Comparison of ENCODE assay signal across 7 mouse cellular contexts in genomic region chr7:30859635-30860402, GRCm38 (mm10). TPM values are rescaled to one million over a fixed set of nuclear protein-coding genes. Genes with fewer than 3 reads are reported as not detected.
A peak's percentile ranks its signal among the peaks of the same experiment; 100 is the strongest.
DNase-seq lines count a peak whose midpoint lies in the region; ATAC-seq and TF ChIP-seq lines count a peak whose summit lies in the region.

No protein-coding gene starts in this region.

- H3K9me3 ChIP-seq in ES-E14 (ENCODE audit: control insufficient read depth, insufficient read depth, low read depth, low read length), result no peaks in the 10 kb centered on the region
- no peaks in the 10 kb centered on the region for H3K9me3 ChIP-seq in embryonic facial prominence, embryonic 15.5 days (replicated peaks)
- no peaks in the 10 kb centered on the region for H3K9me3 ChIP-seq in hindbrain, embryonic 12.5 days (replicated peaks)

- peaks cover 0 to 14% of the 10 kb centered on the region in 2 experiments; a peak in 1 of 4 replicates for H3K4me1 ChIP-seq in ES-E14 (ENCODE audit: control insufficient read depth in 2 of 2, insufficient read depth in 2 of 2, low read length in 2 of 2, poor library complexity in 1 of 2)
- H3K4me1 ChIP-seq in embryonic facial prominence, embryonic 15.5 days, result no peaks in the 10 kb centered on the region
- H3K4me1 ChIP-seq in hindbrain, embryonic 12.5 days, result no peaks in the 10 kb centered on the region

- H3K4me3 ChIP-seq in ES-E14 (ENCODE audit: insufficient read depth in 1 of 2, low read depth in 1 of 2, low read length in 2 of 2, poor library complexity in 1 of 2, severe bottlenecking in 1 of 2), result peak overlapping the region; percentile 20 to 41; a peak in 1 of 4 replicates
- peak overlapping the region; percentile 34 for H3K4me3 ChIP-seq in embryonic facial prominence, embryonic 15.5 days (replicated peaks)
- H3K4me3 ChIP-seq in hindbrain, embryonic 12.5 days, result peak overlapping the region; percentile 23

- 10% methylated on average over 15 of the region's 16 CpGs for WGBS in embryonic facial prominence, embryonic 15.5 days
- WGBS in hindbrain, embryonic 12.5 days, result 12% methylated on average over 14 of the region's 16 CpGs

- ATAC-seq in embryonic facial prominence, embryonic 15.5 days (ENCODE audit: insufficient number of reproducible peaks, low FRiP score, low TSS enrichment, low read depth), result peak; percentile 44; the same call in 1 of the 2 replicates
- ATAC-seq in hindbrain, embryonic 12.5 days (ENCODE audit: low FRiP score), result peak; percentile 79

- H3K4me2 ChIP-seq in embryonic facial prominence, embryonic 15.5 days (replicated peaks), result peak overlapping the region; percentile 47
- H3K4me2 ChIP-seq in hindbrain, embryonic 12.5 days (replicated peaks), result peak overlapping the region; percentile 46

- H3K36me3 ChIP-seq in ES-E14 (ENCODE audit: control insufficient read depth, insufficient read depth, low read length, poor library complexity, severe bottlenecking), result no peaks in the 10 kb centered on the region
- H3K36me3 ChIP-seq in embryonic facial prominence, embryonic 15.5 days, result no peaks in the 10 kb centered on the region
- no peaks in the 10 kb centered on the region for H3K36me3 ChIP-seq in hindbrain, embryonic 12.5 days

- peak overlapping the region; percentile 30; the same call in 1 of the 2 replicates for H3K9ac ChIP-seq in ES-E14 (ENCODE audit: insufficient read depth, low read depth, low read length, poor library complexity, severe bottlenecking)
- no peak overlapping the region for H3K9ac ChIP-seq in embryonic facial prominence, embryonic 15.5 days
- peak overlapping the region; percentile 45 for H3K9ac ChIP-seq in hindbrain, embryonic 12.5 days

- no peak overlapping the region for H3K27ac ChIP-seq in ES-E14 (ENCODE audit: insufficient read depth, low read depth, low read length, poor library complexity, severe bottlenecking)
- no peak overlapping the region for H3K27ac ChIP-seq in embryonic facial prominence, embryonic 15.5 days (replicated peaks)
- H3K27ac ChIP-seq in hindbrain, embryonic 12.5 days, result no peak overlapping the region

- DNase-seq in ES-E14 (ENCODE audit: low read depth, low spot score), result peak; percentile 81
- peak; percentile 53 to 61 for DNase-seq in adrenal gland, postnatal 36 days
- DNase-seq in layer of hippocampus, postnatal 36 days, result peak; percentile 12 to 51
- peak; percentile 39 for DNase-seq in lung, postnatal 25 days (ENCODE audit: low spot score)
- DNase-seq in right cerebral cortex, adult 2 months (ENCODE audit: low spot score in 2 of 2), result peak; percentile 58 to 65

- in situ Hi-C loops in ES-E14 (cut with MboI; ENCODE audit: low sequenced_read_pairs in 2 of 2, unreplicated experiment in 2 of 2), result no loop called here

- H3K27me3 ChIP-seq in embryonic facial prominence, embryonic 15.5 days, result peaks cover 9% of the 10 kb centered on the region; the same call in 1 of the 2 replicates
- no peaks in the 10 kb centered on the region for H3K27me3 ChIP-seq in hindbrain, embryonic 12.5 days

TF ChIP-seq in ES-E14, 5 proteins besides CTCF, POLR2A, EP300 and RAD21:
- peak; percentile 27; the same call in 1 of the 2 replicates for TF ChIP-seq ZC3H11A (IDR thresholded peaks at IDR 0.05; ENCODE audit: borderline replicate concordance, low read depth, low read length)
- TF ChIP-seq ZNF384 (IDR thresholded peaks at IDR 0.05; ENCODE audit: low read depth, low read length), result no peak

RNA-seq across cellular contexts. Expression of gene Ffar1, which starts 1.5 kb away (rescaled TPM):
- total RNA-seq in ES-E14 (2012; rRNA removed), result 0.04 and 0.16 TPM in 2 replicates
- total RNA-seq in adrenal gland, postnatal 36 days (2021), result not detected
- not detected in 2 replicates for polyA plus RNA-seq in embryonic facial prominence, embryonic 15.5 days (2015; fragmentation: Nextera tagmentation; extraction: Ambion mirVana)
- polyA plus RNA-seq in hindbrain, embryonic 12.5 days (2016; fragmentation: Nextera tagmentation; extraction: Ambion mirVana), result not detected in 2 replicates
- not detected for total RNA-seq in layer of hippocampus, postnatal 36 days (2021)

RNA-seq across cellular contexts. Expression of gene Ffar3, which starts 3.8 kb away (rescaled TPM):
- 1.0 and 1.2 TPM in 2 replicates for total RNA-seq in ES-E14 (2012; rRNA removed)
- total RNA-seq in adrenal gland, postnatal 36 days (2021), result under 1 TPM in 1 of 2 experiments, not detected in 1; 0.33 TPM
- not detected in 2 replicates for polyA plus RNA-seq in embryonic facial prominence, embryonic 15.5 days (2015; fragmentation: Nextera tagmentation; extraction: Ambion mirVana)
- not detected in 2 replicates for polyA plus RNA-seq in hindbrain, embryonic 12.5 days (2016; fragmentation: Nextera tagmentation; extraction: Ambion mirVana)
- not detected for total RNA-seq in layer of hippocampus, postnatal 36 days (2021)

RNA-seq across cellular contexts. Expression of gene Cd22, which starts 20.3 kb away (rescaled TPM):
- total RNA-seq in ES-E14 (2012; rRNA removed), result 0.16 and 0.45 TPM in 2 replicates
- under 1 TPM; 0.56 TPM for total RNA-seq in adrenal gland, postnatal 36 days (2021)
- polyA plus RNA-seq in embryonic facial prominence, embryonic 15.5 days (2015; fragmentation: Nextera tagmentation; extraction: Ambion mirVana), result 0.11 and 0.20 TPM in 2 replicates
- polyA plus RNA-seq in hindbrain, embryonic 12.5 days (2016; fragmentation: Nextera tagmentation; extraction: Ambion mirVana), result not detected in 2 replicates
- not detected for total RNA-seq in layer of hippocampus, postnatal 36 days (2021)

RNA-seq across cellular contexts. Expression of gene Ffar2, which starts 36.2 kb away (rescaled TPM):
- total RNA-seq in ES-E14 (2012; rRNA removed), result not detected in 2 replicates
- 1 to 10 TPM; 1.7 to 2.9 TPM for total RNA-seq in adrenal gland, postnatal 36 days (2021)
- 0.14 TPM in 1 of 2 replicates, not detected in the other for polyA plus RNA-seq in embryonic facial prominence, embryonic 15.5 days (2015; fragmentation: Nextera tagmentation; extraction: Ambion mirVana)
- not detected in 2 replicates for polyA plus RNA-seq in hindbrain, embryonic 12.5 days (2016; fragmentation: Nextera tagmentation; extraction: Ambion mirVana)
- total RNA-seq in layer of hippocampus, postnatal 36 days (2021), result not detected

RNA-seq across cellular contexts. Expression of gene Mag, which starts 54.9 kb away (rescaled TPM):
- total RNA-seq in ES-E14 (2012; rRNA removed), result 0.22 and 0.37 TPM in 2 replicates
- total RNA-seq in adrenal gland, postnatal 36 days (2021), result under 1 TPM; 0.20 to 0.46 TPM
- 1.00 and 1.4 TPM in 2 replicates for polyA plus RNA-seq in embryonic facial prominence, embryonic 15.5 days (2015; fragmentation: Nextera tagmentation; extraction: Ambion mirVana)
- polyA plus RNA-seq in hindbrain, embryonic 12.5 days (2016; fragmentation: Nextera tagmentation; extraction: Ambion mirVana), result 0.56 and 0.61 TPM in 2 replicates
- 100 to 1,000 TPM; 196 to 197 TPM for total RNA-seq in layer of hippocampus, postnatal 36 days (2021)
